Mouse (Mus musculus): ENCODE data around the gene Bhlha9.

Bhlha9 gene

GRCm38 (mm10) chr11:76671871-76672475 is at the start of gene Bhlha9:
TSS of gene Bhlha9 (plus strand) at chr11:76672470.
- no peak for DNase-seq

- peak; percentile 22 for DNase-seq
Observed at GRCm38 (mm10) chr11:76622566-76623205, 49.6 kb upstream of the Bhlha9 start.

DNA sequence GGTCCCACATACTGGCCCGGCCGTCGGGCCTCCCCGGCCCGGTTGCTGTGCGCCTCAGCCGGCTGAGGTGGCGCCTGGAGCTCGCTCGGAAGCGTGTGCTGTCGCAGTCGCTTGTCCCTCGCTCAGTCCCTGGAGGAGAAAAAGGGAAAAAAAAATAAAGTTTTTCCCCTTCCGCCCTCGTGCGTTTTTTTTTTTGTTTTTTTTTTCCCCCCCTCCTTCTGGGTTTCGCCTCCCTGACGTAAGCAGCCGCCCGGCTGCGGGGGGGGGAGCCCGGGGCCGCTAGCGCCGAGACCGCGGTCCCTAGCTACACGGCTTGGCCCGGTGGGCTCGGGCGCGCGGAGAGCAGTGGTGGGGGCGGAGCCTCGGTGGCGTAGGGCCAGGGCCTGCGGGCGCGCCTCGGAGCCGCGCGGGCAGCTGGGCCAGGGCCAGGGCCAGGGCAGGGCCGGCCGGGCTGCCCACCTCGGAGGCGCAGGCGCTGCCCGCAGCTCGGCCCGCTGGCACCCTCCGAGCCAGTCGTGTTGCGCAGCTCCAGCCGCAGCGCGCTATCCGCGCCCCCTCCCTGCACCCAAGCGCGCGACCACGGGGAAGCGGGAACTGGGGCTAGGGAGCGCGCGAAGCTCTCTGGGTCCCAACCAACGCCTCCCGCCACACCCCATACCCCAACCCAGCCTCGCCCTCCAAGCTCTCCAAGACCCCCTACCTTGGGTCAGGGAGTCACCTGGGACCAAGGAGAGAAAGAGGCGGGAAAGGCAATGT is 48.9 kb upstream of the Bhlha9 start:
- peak; percentile 71 for DNase-seq

DNA sequence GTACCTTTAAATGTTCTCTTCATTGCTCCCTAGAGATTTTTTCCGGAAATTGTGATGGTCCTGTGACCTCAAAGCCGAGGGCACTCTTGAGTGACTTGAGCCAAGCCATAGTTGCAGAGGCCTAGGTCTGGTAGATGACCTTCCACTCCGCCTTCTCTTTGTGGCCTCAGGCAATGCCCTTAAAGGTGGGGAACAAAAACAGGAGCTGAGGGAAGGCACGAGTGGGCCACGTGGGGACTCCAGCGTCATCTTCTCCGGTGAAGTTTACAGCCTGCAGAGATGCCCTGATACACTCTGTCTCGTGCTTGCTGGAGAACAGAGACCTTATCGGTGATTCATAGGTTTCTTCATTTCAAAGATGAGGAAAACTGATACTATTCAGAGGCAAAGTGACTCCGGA is 48.2 kb upstream of the Bhlha9 start:
- DNase-seq, result no peak

GRCm38 (mm10) chr11:76624881-76625280 is 47.4 kb upstream of the Bhlha9 start:
- DNase-seq, result no peak

DNA sequence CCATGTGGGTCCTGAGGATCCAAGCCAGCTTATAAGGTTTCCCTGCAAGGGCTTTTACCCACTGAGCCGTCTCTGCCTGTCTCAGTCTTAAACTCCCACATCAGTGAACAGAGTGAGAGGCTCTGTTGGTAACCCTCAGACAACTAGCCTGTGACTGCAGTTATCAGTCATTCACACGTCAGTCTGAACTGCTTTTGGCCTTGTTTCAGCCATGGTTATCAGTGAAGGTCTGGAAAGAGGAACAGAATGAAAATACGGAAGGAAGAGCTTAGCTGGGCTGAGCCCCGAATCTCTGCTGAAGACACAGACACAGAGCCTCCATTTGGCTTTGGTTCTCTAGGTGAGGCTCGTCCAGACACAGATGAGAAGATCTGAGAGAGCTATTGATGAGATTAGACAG is 43.7 kb upstream of the Bhlha9 start:
- DNase-seq, result no peak

DNA sequence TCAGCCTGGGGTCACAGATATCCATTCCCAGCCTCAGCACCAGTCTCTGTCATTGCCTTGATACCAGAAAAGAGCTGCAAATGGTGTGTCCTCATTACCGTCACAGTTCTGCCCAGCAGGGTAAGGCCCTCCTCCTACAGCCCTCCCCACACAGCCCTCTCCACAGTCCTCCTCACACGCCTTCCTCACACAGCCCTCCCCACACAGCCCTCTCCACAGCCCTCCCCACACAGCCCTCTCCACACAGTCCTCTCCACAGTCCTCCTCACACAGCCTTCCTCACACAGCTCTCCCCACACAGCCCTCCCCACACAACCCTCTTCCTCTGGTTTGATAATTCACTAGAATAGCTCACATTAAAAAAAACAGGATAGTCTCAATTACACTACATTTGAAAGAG is 42.2 kb upstream of the Bhlha9 start:
- no peak for DNase-seq

DNA sequence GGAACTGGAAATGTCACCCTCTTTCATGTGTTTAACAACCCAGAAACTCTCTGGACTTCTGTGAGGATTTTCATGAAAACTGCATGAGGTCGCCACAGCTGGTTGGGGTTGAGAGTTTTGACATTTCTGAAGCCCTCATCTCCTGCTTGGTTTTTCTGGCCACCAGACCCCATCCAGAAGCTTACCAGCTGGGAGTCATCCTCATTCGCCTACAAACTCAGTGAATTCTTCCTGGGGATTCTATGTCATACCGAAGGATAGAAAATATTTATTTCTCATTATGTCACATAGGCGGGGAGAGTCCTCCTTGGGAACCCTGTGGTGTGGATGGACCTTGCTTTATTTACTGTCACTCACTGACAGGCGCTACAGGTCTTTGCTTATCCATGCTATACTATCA is 41.8 kb upstream of the Bhlha9 start:
- DNase-seq, result peak; percentile 44

DNA sequence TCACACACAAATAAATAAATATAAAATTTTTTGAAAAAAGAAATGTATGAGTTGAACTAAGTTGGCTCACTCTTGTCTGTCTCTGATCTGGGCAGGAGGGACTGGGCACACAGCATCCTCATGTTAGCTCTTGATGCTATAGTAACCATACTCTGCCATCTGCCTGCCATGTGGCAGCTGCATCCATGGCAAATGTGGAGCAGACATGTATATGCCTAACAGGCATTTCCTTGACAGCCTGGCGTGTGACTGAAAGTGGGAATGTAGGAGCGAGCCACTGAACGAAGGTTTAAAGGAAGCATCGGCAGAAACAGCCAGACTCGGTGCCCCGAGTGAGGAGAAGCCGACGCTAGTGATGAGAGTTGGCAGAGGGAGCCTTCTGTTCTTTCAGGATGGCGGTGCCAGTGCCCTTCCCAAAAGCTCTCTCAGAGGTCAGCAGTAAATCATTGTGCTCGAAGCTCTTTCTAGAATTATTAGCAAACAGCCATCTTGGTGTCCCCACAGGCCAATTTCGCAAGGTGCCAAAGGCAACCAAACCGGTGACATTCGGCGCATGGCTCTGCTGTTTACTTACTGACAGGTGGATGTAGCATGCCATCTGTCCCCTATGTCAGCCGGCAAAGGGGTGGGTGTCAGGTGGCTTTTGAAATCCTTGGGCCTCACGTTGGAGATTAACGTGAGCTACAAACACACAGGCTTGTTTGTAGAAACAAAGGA is 32.8 kb upstream of the Bhlha9 start:
- DNase-seq, result no peak

GRCm38 (mm10) chr11:76640231-76640630 is 32.0 kb upstream of the Bhlha9 start:
- no peak for DNase-seq

- no peak for DNase-seq
Observed at GRCm38 (mm10) chr11:76644257-76644656, 28.0 kb upstream of the Bhlha9 start.

DNA sequence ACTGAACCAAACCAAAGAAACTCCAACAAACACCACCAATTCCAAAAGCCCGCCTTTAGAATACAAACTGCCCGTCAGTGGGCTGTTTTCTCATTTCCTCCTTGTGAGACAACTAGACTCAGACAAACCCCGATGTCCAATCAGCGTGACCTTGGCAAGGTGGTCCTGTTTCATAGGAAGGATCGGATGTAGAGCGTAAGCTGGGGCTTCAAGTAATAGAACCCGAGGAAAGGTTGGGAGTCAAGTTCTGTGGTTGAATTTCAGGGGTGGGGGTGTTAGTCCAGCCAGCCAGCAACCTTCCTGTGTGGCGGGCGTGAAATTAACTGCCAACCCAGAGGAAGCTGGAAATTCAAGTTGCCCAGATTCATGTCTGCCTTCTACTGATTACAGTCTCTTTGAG is 27.2 kb upstream of the Bhlha9 start:
- DNase-seq, result no peak

DNA sequence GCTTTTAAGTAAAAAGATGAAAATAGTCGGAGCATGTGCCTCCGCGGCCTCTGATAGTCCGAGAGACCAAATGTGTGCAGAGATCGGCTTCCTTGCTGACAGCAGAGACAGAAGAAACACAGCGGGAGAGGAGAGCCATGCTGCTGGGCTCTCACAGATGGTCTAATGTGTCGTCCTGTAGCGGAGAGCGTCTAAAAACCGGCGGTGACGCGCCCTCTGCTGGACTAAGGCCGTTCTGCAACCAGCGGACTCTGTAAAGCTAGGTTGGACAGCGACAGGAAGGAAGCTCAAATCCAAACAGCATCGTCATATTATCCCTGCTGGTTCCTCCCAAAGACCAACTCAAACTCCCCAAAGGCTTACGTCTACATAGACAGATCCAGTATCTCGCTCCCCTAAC is 26.3 kb upstream of the Bhlha9 start:
- DNase-seq, result peak; percentile 94

DNA sequence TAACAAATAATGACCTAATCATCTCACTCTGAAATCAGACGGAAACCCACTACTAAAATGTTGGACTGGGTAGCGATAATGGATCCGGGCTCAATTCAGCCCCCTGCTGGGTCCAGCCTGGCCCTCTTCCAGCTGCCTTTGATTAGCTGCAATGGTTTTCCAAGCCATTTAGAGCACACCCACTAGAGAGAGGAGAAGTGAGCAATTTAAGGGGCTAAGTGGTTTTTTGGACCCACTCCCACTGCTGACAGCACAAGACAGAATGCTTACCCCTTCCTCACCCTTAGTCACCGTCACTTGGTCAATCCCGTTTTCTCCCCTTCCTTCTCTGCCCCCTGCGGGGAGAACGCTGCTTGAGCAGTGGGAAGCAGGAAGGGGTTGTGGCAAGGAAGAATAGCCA is 25.2 kb upstream of the Bhlha9 start:
- DNase-seq, result no peak

GRCm38 (mm10) chr11:76647500-76647899 is 24.8 kb upstream of the Bhlha9 start:
- DNase-seq, result peak; percentile 78

- DNase-seq, result no peak
Observed at GRCm38 (mm10) chr11:76650862-76651560, 21.3 kb upstream of the Bhlha9 start.

- DNase-seq, result no peak
Observed at GRCm38 (mm10) chr11:76652838-76653334, 19.4 kb upstream of the Bhlha9 start.

DNA sequence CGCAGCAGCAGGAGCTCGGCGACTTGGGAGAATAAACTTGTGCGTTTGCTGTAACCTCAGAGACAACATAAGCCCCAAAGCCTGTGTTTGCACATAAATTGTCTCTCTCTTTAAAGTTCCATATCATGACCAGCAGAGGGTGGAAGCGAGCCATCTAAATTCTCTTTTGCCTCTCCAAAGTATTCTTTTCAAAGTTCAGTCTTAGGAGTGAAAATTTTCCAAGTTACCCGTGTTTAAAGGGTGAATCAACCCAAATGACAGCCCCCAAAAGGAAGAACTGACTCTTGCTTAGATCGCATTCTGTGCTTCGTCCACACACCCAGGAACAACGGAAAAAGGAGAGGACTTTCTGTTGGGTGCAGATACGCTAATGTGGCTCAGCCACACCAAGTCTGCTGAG is 17.2 kb upstream of the Bhlha9 start:
- DNase-seq, result peak; percentile 66

DNA sequence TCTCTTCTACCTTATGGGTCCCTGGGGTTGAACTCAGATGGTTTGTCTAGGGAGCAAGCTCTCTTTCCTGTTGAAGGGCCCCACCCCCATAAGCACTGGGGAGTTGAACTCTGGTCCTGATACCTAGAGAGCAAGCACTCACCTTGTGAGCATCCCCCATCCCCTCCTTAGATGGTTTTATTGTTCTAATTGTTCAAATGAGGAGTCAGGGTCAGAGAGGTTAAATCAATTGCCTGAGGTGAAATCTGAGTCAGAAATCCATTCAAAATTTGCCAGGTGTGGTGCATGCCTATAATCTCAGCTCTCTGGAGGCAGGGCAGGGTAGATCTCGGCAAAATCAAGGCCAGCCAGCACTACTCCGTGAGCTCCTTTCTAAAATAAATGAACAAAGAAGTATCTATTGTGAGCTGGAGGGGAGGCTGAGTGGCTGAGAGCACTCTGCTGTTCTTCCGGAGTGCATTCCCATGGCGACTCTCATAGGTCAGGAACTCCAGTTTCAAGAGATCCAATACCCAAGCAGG is 14.8 kb upstream of the Bhlha9 start:
- DNase-seq, result no peak

GRCm38 (mm10) chr11:76659138-76659930 is 12.9 kb upstream of the Bhlha9 start:
- DNase-seq, result no peak

- DNase-seq, result no peak
Observed at GRCm38 (mm10) chr11:76661790-76662468, 10.3 kb upstream of the Bhlha9 start.

Measured in lung, postnatal 14 days (tissue).